Mouse (Mus musculus): ENCODE measurements around the gene Hoxb5. TPM values are rescaled to one million over a fixed set of nuclear protein-coding genes. Genes with fewer than 3 reads are reported as not detected.

The Hoxb5 gene
- total and polyA plus RNA-seq, 2 experiments from 2014 or later: 1.5 TPM; not detected in 1

DNA sequence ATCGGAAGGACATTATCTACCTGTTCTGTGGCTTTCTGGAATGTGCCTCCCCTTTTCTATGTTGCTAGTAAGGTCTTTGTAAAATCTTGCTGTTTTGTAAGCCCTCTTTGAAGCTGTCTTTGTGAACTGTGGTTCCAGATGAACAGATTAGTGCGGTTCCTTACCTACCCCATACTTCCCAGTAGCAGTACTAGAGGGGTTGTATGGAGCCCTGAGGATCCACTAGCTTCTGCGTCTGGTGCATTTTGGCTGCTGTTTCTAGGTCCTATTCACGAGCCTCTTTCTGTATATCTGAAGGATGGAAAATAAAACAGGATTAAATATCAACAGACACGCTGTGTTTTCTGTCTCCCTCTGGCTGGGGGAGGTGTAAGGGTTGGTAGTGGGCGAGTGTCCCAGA lies 13.3 kb upstream of the Hoxb5 start:
- DNase-seq (ENCODE audit: low spot score) (no peak), ATAC-seq (ENCODE audit: low FRiP score) (no peak)
- Histone ChIP-seq H3K27ac (ENCODE audit: low read depth, low read length) (no peak overlapping the region), H3K9ac (replicated peaks; ENCODE audit: low read length, poor library complexity, severe bottlenecking) (no peak overlapping the region), H3K4me2 (ENCODE audit: low read depth, low read length, poor library complexity, severe bottlenecking) (no peak overlapping the region), H3K4me1 (ENCODE audit: insufficient read depth, low read length) (no peaks in the 10 kb centered on the region), H3K36me3 (ENCODE audit: insufficient read depth, low read length) (no peaks in the 10 kb centered on the region), H3K27me3 (ENCODE audit: insufficient read depth, low read length) (peaks cover 81% of the 10 kb centered on the region), H3K4me3 (ENCODE audit: low read depth, low read length) (no peak overlapping the region), H3K9me3 (ENCODE audit: low read length) (no peaks in the 10 kb centered on the region)
- 7% methylated on average over 6 of the region's 6 CpGs for WGBS
- TF ChIP-seq CTCF (IDR thresholded peaks at IDR 0.05): no peak

DNA sequence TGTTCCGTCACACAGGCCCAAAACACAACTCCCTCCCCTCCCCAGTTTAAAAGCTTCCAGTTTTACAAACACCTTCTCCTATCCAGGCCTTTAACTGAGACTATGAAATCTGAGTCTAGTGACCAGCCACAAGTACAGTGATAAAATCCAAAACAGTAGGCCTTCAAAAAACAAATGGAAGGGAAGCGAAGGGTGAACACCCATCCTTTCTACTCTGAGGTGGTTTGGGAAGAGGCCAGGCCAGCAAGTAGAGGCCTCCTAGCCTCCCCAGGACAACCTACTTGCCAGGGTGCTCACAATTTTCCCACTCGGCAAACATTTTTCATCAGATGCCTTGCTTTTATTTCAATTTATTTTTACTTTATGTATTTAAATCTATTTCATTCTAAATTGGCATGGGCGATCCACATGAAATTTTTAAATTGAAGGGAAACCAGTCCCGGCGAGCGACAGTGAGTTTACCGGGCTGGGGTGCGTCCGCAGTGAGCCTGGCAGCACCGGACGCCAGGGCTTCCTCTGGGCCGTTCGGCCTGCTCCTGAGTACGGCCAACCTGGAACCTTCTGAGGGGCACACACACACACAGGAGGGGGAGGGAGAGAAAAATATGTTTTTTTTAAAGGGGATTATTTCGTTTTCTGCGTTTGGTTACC lies 12.3 kb upstream of the Hoxb5 start:
- Histone ChIP-seq H3K36me3 (ENCODE audit: insufficient read depth, low read length) (no peaks in the 10 kb centered on the region), H3K4me3 (ENCODE audit: low read depth, low read length) (no peak overlapping the region), H3K9me3 (ENCODE audit: low read length) (no peaks in the 10 kb centered on the region), H3K4me2 (ENCODE audit: low read depth, low read length, poor library complexity, severe bottlenecking) (no peak overlapping the region), H3K27ac (ENCODE audit: low read depth, low read length) (no peak overlapping the region), H3K27me3 (ENCODE audit: insufficient read depth, low read length) (peaks cover 85% of the 10 kb centered on the region), H3K4me1 (ENCODE audit: insufficient read depth, low read length) (no peaks in the 10 kb centered on the region), H3K9ac (replicated peaks; ENCODE audit: low read length, poor library complexity, severe bottlenecking) (no peak overlapping the region)
- no peak for TF ChIP-seq CTCF (IDR thresholded peaks at IDR 0.05)
- ATAC-seq (ENCODE audit: low FRiP score) (no peak), DNase-seq (ENCODE audit: low spot score) (no peak)
- 4% methylated on average over 17 of the region's 17 CpGs for WGBS

GRCm38 (mm10) chr11:96291681-96292564 lies 11.2 kb upstream of the Hoxb5 start, which contains the start of gene Hoxb6:
TSS of gene Hoxb6 (plus strand) at chr11:96292476.
- H3K4me3 ChIP-seq (ENCODE audit: low read depth, low read length): no peak within 1 kb of the TSS
- H3K9ac ChIP-seq (replicated peaks; ENCODE audit: low read length, poor library complexity, severe bottlenecking): no peak within 1 kb of the TSS
- DNase-seq (ENCODE audit: low spot score) (no peak), ATAC-seq (ENCODE audit: low FRiP score) (no peak)
- TF ChIP-seq CTCF (IDR thresholded peaks at IDR 0.05): no peak
- H3K9me3 ChIP-seq (ENCODE audit: low read length): no peaks in the 10 kb centered on the region
- WGBS: under 1% methylated on average over 22 of the region's 22 CpGs
- peaks cover 89% of the 10 kb centered on the region for H3K27me3 ChIP-seq (ENCODE audit: insufficient read depth, low read length)
- no peak within 1 kb of the TSS for H3K4me2 ChIP-seq (ENCODE audit: low read depth, low read length, poor library complexity, severe bottlenecking)
- no peaks in the 10 kb centered on the region for H3K4me1 ChIP-seq (ENCODE audit: insufficient read depth, low read length)
- H3K27ac ChIP-seq (ENCODE audit: low read depth, low read length): no peak within 1 kb of the TSS
- no peaks in the 10 kb centered on the region for H3K36me3 ChIP-seq (ENCODE audit: insufficient read depth, low read length)

DNA sequence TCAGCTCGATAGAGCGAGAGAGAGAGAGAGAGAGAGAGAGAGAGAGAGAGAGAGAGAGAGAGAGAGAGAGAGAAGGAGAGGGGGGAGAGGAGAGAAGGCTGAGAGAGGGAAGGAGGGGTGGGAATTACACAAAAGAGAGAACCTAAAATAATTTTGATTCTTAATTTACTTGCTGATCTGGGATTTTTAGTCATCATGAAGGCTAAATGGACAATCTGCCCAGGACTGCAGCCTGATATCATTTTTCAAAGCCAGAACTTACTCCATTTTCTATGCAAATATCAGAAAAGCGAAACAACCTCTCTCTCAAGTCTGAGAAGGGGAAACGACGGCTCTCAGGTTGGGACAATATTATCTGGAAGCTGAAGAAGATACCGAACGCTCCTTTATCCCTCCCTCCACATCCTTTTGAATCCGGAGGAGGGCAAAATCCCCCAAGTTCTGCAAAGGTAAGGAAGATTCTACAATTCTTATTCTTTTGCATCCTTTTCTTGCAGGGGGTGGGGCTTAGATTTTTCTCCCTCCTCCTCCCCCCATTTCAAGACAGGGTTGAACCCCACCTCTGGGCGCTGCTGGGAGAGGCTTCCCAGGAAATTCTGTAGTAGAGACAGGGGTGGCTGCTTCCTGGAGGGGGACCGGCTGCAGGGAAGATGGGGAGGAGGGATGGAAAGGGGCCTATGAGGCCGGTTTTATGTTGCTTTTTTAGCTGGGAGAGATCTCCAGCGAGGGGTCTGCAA lies 10.4 kb upstream of the Hoxb5 start:
- H3K4me1 ChIP-seq (ENCODE audit: insufficient read depth, low read length): no peaks in the 10 kb centered on the region
- no peak overlapping the region for H3K27ac ChIP-seq (ENCODE audit: low read depth, low read length)
- ATAC-seq (ENCODE audit: low FRiP score) (no peak), DNase-seq (ENCODE audit: low spot score) (no peak)
- no peaks in the 10 kb centered on the region for H3K36me3 ChIP-seq (ENCODE audit: insufficient read depth, low read length)
- H3K9ac ChIP-seq (replicated peaks; ENCODE audit: low read length, poor library complexity, severe bottlenecking): no peak overlapping the region
- no peak overlapping the region for H3K4me2 ChIP-seq (ENCODE audit: low read depth, low read length, poor library complexity, severe bottlenecking)
- H3K9me3 ChIP-seq (ENCODE audit: low read length): no peaks in the 10 kb centered on the region
- under 1% methylated on average over 12 of the region's 12 CpGs for WGBS
- peaks cover 89% of the 10 kb centered on the region for H3K27me3 ChIP-seq (ENCODE audit: insufficient read depth, low read length)
- no peak for TF ChIP-seq CTCF (IDR thresholded peaks at IDR 0.05)
- H3K4me3 ChIP-seq (ENCODE audit: low read depth, low read length): no peak overlapping the region

DNA sequence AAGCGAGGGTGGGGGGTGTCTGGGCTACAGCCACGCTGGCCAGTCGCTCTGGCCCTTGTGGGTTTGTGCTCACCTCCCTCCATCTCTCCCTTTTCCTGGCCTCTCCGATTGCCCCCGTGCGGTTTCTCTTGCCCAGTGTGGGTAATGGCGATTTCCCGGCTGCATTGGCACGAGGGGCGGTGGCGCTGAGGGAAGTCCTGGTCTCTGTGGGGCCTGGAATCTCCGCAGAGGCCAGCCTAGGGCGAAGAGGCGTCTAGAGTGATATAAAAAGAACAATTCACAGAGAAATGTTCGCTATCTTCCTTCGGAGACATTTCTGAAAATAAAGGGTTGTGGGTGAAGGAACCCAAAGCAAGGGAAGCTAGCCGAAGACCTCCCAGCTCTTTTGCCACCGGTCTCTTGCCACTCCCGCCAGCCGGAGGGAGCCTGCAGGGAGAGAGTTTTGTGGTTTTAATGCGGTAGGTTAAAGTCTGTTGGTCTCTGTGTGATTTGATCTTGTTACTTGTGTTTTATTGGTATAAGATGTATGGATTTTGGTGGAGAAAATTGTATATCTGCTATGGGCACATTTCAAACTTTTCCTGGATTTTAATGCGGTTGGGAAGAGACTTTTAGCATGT lies 9.7 kb upstream of the Hoxb5 start:
- H3K27me3 ChIP-seq (ENCODE audit: insufficient read depth, low read length): peaks cover 87% of the 10 kb centered on the region
- no peak for TF ChIP-seq CTCF (IDR thresholded peaks at IDR 0.05)
- H3K9me3 ChIP-seq (ENCODE audit: low read length): no peaks in the 10 kb centered on the region
- no peak overlapping the region for H3K27ac ChIP-seq (ENCODE audit: low read depth, low read length)
- ATAC-seq (ENCODE audit: low FRiP score): no peak
- no peak overlapping the region for H3K9ac ChIP-seq (replicated peaks; ENCODE audit: low read length, poor library complexity, severe bottlenecking)
- no peaks in the 10 kb centered on the region for H3K4me1 ChIP-seq (ENCODE audit: insufficient read depth, low read length)
- DNase-seq (ENCODE audit: low spot score): no peak
- H3K4me3 ChIP-seq (ENCODE audit: low read depth, low read length): no peak overlapping the region
- no peak overlapping the region for H3K4me2 ChIP-seq (ENCODE audit: low read depth, low read length, poor library complexity, severe bottlenecking)
- 2% methylated on average over 22 of the region's 22 CpGs for WGBS
- no peaks in the 10 kb centered on the region for H3K36me3 ChIP-seq (ENCODE audit: insufficient read depth, low read length)
